Mouse (Mus musculus): ENCODE data around the gene Crmp1. TPM values are rescaled to one million over a fixed set of nuclear protein-coding genes. Genes with fewer than 3 reads are reported as not detected.

Gene Crmp1
- polyA plus RNA-seq, 2 experiments: 0.18 to 0.49 TPM

DNA sequence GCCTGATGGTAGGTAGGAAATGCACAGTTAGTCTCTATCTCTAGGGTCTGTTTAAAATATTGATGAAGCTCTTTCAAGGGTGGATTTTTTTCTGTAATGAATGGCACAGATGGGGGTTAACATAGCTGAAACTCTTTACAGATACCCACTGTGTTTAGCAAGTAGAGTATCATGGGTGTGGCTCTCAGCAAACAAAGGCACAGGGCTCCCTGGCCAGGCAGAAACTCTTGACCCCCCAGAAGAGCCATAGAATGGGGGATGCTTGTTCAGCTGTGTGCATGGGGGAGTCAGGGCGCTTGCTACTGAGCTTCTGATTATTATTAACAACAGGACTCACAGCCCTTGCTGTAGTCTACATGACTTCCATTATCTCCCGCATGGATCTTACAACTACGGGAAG is 7.1 kb downstream of the Crmp1 start:
- H3K9me3 ChIP-seq (ENCODE audit: control insufficient read depth, low read length): no peaks in the 10 kb centered on the region
- no peak overlapping the region for H3K27ac ChIP-seq
- H3K9ac ChIP-seq (replicated peaks): no peak overlapping the region
- DNase-seq (ENCODE audit: low read depth in 3 of 3, low spot score in 3 of 3): no peak
- no peaks in the 10 kb centered on the region for H3K36me3 ChIP-seq (replicated peaks; ENCODE audit: control insufficient read depth, insufficient read depth, low read depth)
- no peak for ATAC-seq (ENCODE audit: insufficient read depth)
- H3K27me3 ChIP-seq (ENCODE audit: control insufficient read depth, insufficient read depth, low read length): peaks cover 30% of the 10 kb centered on the region
- no peaks in the 10 kb centered on the region for H3K4me1 ChIP-seq (replicated peaks; ENCODE audit: control insufficient read depth in 2 of 2, insufficient read depth in 2 of 2, low read length in 1 of 2)
- TF ChIP-seq CTCF (IDR thresholded peaks at IDR 0.05; ENCODE audit: low read depth): no peak
- no peak for TF ChIP-seq EP300 (IDR thresholded peaks at IDR 0.05; ENCODE audit: low read depth)
- WGBS (ENCODE audit: insufficient replicate concordance): 63% methylated on average over 3 of the region's 3 CpGs
- no peak overlapping the region for H3K4me3 ChIP-seq (ENCODE audit: insufficient read depth in 1 of 2, low read depth in 2 of 2, low read length in 2 of 2)
- no peak overlapping the region for H3K4me2 ChIP-seq (ENCODE audit: low read depth)

DNA sequence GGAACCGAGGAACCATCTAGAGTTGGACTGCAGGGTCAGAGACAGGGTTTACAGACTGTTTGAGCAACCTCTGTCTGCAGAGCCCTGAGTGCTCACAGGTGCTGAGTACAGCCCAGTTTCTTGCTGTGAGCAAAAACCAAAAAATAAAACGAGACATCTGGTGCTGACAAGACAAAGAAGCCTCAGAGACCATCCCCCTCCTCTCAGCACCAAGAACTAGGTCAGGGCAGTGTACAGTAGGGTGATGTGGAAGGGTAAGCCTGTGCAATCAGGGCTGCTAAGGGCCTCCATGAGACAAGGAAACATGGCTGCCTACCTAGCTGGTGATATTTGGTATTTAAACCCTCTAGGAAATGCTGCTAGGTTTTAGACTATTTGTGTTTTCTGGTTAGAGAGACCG is 9.9 kb downstream of the Crmp1 start:
- DNase-seq (ENCODE audit: low read depth in 3 of 3, low spot score in 3 of 3) (no peak), ATAC-seq (ENCODE audit: insufficient read depth) (no peak)
- Histone ChIP-seq H3K9ac (replicated peaks) (no peak overlapping the region), H3K4me2 (ENCODE audit: low read depth) (no peak overlapping the region), H3K36me3 (replicated peaks; ENCODE audit: control insufficient read depth, insufficient read depth, low read depth) (no peaks in the 10 kb centered on the region), H3K4me1 (replicated peaks; ENCODE audit: control insufficient read depth in 2 of 2, insufficient read depth in 2 of 2, low read length in 1 of 2) (no peaks in the 10 kb centered on the region), H3K27me3 (ENCODE audit: control insufficient read depth, insufficient read depth, low read length) (peaks cover 2% of the 10 kb centered on the region; the same call in 1 of the 2 replicates), H3K4me3 (ENCODE audit: insufficient read depth in 1 of 2, low read depth in 2 of 2, low read length in 2 of 2) (no peak overlapping the region), H3K9me3 (ENCODE audit: control insufficient read depth, low read length) (no peaks in the 10 kb centered on the region), H3K27ac (no peak overlapping the region)
- TF ChIP-seq CTCF (IDR thresholded peaks at IDR 0.05; ENCODE audit: low read depth) (no peak), EP300 (IDR thresholded peaks at IDR 0.05; ENCODE audit: low read depth) (no peak)
- 44% methylated on average over 3 of the region's 3 CpGs for WGBS (ENCODE audit: insufficient replicate concordance)

- TF ChIP-seq CTCF (IDR thresholded peaks at IDR 0.05; ENCODE audit: low read depth): no peak
- TF ChIP-seq EP300 (IDR thresholded peaks at IDR 0.05; ENCODE audit: low read depth): no peak
- H3K4me3 ChIP-seq (ENCODE audit: insufficient read depth in 1 of 2, low read depth in 2 of 2, low read length in 2 of 2): no peak overlapping the region
- DNase-seq (ENCODE audit: low read depth in 3 of 3, low spot score in 3 of 3) (no peak), ATAC-seq (ENCODE audit: insufficient read depth) (no peak)
- no peak overlapping the region for H3K4me2 ChIP-seq (ENCODE audit: low read depth)
- no peaks in the 10 kb centered on the region for H3K36me3 ChIP-seq (replicated peaks; ENCODE audit: control insufficient read depth, insufficient read depth, low read depth)
- WGBS (ENCODE audit: insufficient replicate concordance): 58% methylated on average over 9 of the region's 9 CpGs
- no peaks in the 10 kb centered on the region for H3K4me1 ChIP-seq (replicated peaks; ENCODE audit: control insufficient read depth in 2 of 2, insufficient read depth in 2 of 2, low read length in 1 of 2)
- no peak overlapping the region for H3K9ac ChIP-seq (replicated peaks)
- H3K27me3 ChIP-seq (ENCODE audit: control insufficient read depth, insufficient read depth, low read length): no peaks in the 10 kb centered on the region
- no peaks in the 10 kb centered on the region for H3K9me3 ChIP-seq (ENCODE audit: control insufficient read depth, low read length)
- H3K27ac ChIP-seq: no peak overlapping the region
Observed at GRCm38 (mm10) chr5:37252101-37252804, 10.5 kb downstream of the Crmp1 start.

GRCm38 (mm10) chr5:37254523-37254922 is 12.8 kb downstream of the Crmp1 start:
- 58% methylated on average over 4 of the region's 4 CpGs for WGBS (ENCODE audit: insufficient replicate concordance)
- DNase-seq (ENCODE audit: low read depth in 3 of 3, low spot score in 3 of 3) (no peak), ATAC-seq (ENCODE audit: insufficient read depth) (no peak)
- Histone ChIP-seq H3K9ac (replicated peaks) (no peak overlapping the region), H3K27ac (no peak overlapping the region), H3K36me3 (replicated peaks; ENCODE audit: control insufficient read depth, insufficient read depth, low read depth) (no peaks in the 10 kb centered on the region), H3K4me3 (ENCODE audit: insufficient read depth in 1 of 2, low read depth in 2 of 2, low read length in 2 of 2) (no peak overlapping the region), H3K27me3 (ENCODE audit: control insufficient read depth, insufficient read depth, low read length) (no peaks in the 10 kb centered on the region), H3K9me3 (ENCODE audit: control insufficient read depth, low read length) (no peaks in the 10 kb centered on the region), H3K4me1 (replicated peaks; ENCODE audit: control insufficient read depth in 2 of 2, insufficient read depth in 2 of 2, low read length in 1 of 2) (no peaks in the 10 kb centered on the region), H3K4me2 (ENCODE audit: low read depth) (no peak overlapping the region)
- TF ChIP-seq EP300 (IDR thresholded peaks at IDR 0.05; ENCODE audit: low read depth) (no peak), CTCF (IDR thresholded peaks at IDR 0.05; ENCODE audit: low read depth) (no peak)

DNA sequence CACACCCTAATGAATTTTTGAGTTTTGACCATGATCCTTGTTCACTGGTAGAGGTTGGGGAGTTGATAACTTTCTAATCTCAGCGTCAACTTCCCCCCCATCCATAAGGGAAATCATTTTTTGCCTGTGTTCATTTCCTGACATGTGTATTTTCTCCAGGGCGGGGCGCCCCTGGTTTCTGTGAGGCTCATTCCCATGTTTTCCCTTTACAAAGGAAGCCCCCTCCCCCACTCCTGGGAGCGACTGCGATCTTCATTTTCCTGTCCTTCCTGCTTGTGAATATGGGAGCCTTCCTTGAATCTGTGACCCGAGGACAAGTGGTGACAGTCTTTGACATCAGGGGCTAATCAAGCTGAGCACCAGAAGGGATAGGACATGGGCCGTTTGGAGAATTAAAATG is 15.1 kb downstream of the Crmp1 start:
- WGBS (ENCODE audit: insufficient replicate concordance): 44% methylated on average over 7 of the region's 7 CpGs
- DNase-seq (ENCODE audit: low read depth in 3 of 3, low spot score in 3 of 3) (no peak), ATAC-seq (ENCODE audit: insufficient read depth) (no peak)
- Histone ChIP-seq H3K4me1 (replicated peaks; ENCODE audit: control insufficient read depth in 2 of 2, insufficient read depth in 2 of 2, low read length in 1 of 2) (no peaks in the 10 kb centered on the region), H3K27ac (no peak overlapping the region), H3K9me3 (ENCODE audit: control insufficient read depth, low read length) (no peaks in the 10 kb centered on the region), H3K4me3 (ENCODE audit: insufficient read depth in 1 of 2, low read depth in 2 of 2, low read length in 2 of 2) (no peak overlapping the region), H3K36me3 (replicated peaks; ENCODE audit: control insufficient read depth, insufficient read depth, low read depth) (no peaks in the 10 kb centered on the region), H3K27me3 (ENCODE audit: control insufficient read depth, insufficient read depth, low read length) (no peaks in the 10 kb centered on the region), H3K9ac (replicated peaks) (no peak overlapping the region), H3K4me2 (ENCODE audit: low read depth) (no peak overlapping the region)
- TF ChIP-seq EP300 (IDR thresholded peaks at IDR 0.05; ENCODE audit: low read depth): no peak
- TF ChIP-seq CTCF (IDR thresholded peaks at IDR 0.05; ENCODE audit: low read depth): no peak
